Mouse (Mus musculus) MEL (cell line): Measurements from ENCODE around the gene Hemk1. TPM values are rescaled to one million over a fixed set of nuclear protein-coding genes. Genes with fewer than 3 reads are reported as not detected.
A peak's percentile ranks its signal among the peaks of the same experiment; 100 is the strongest.

ENCODE experiments used
- DNase-seq: peaks from one replicate; pipeline ENCODE4 v3.0.0; 2011; ENCODE audit warnings: low read depth, low spot score
- H3K27ac ChIP-seq: 2 replicates; pipeline ENCODE4 v1.5.1; 2012; ENCODE audit warnings: low read depth, mild to moderate bottlenecking, control low read depth, low read length, moderate library complexity; ENCODE audit not compliant: control insufficient read depth
- H3K27me3 ChIP-seq, 2 experiments: fragments of 150-350 bp in 1 of 2; sonication (generic) in 1 of 2; 2 replicates each; pipeline ENCODE4 v1.6.1; 2012; ENCODE audit warnings: low read length in 2 of 2, mild to moderate bottlenecking in 2 of 2, improper control_type of control experiment in 1 of 2, moderate library complexity in 1 of 2; ENCODE audit not compliant: insufficient read depth in 2 of 2, control insufficient read depth in 1 of 2
- H3K36me3 ChIP-seq, 2 experiments: 2 replicates each; pipeline ENCODE4 v1.6.1; 2012 to 2014; ENCODE audit warnings: low read length in 2 of 2, improper control_type of control experiment in 1 of 2, inconsistent platforms in 1 of 2, mild to moderate bottlenecking in 1 of 2; ENCODE audit not compliant: insufficient read depth in 2 of 2, control insufficient read depth in 1 of 2
- H3K4me1 ChIP-seq, 2 experiments: fragments of 150-350 bp in 1 of 2; sonication (generic) in 1 of 2; 2 replicates each; pipeline ENCODE4 v1.6.1; 2012; ENCODE audit warnings: low read length in 2 of 2, improper control_type of control experiment in 1 of 2, mild to moderate bottlenecking in 1 of 2; ENCODE audit not compliant: insufficient read depth in 2 of 2, control insufficient read depth in 1 of 2
- H3K4me3 ChIP-seq, 2 experiments: fragments of 150-350 bp in 1 of 2; sonication (generic) in 1 of 2; 2 replicates each; pipeline ENCODE4 v1.5.1; 2012; ENCODE audit warnings: low read depth in 2 of 2, low read length in 2 of 2, mild to moderate bottlenecking in 2 of 2, moderate library complexity in 2 of 2, control low read depth in 1 of 2, improper control_type of control experiment in 1 of 2; ENCODE audit not compliant: control insufficient read depth in 1 of 2, insufficient read depth in 1 of 2
- H3K79me2 ChIP-seq: 2 replicates; pipeline ENCODE4 v1.6.1; 2012; ENCODE audit warnings: mild to moderate bottlenecking, low read length, moderate library complexity; ENCODE audit not compliant: control insufficient read depth, poor library complexity, insufficient read depth
- H3K9ac ChIP-seq: 2 replicates; pipeline ENCODE4 v1.6.1; 2012; ENCODE audit warnings: low read depth, mild to moderate bottlenecking, control low read depth, low read length, moderate library complexity; ENCODE audit not compliant: control insufficient read depth, poor library complexity, severe bottlenecking
- H3K9me3 ChIP-seq: fragments of 150-350 bp; sonication (generic); replicated peaks from 2 replicates; pipeline ENCODE4 v1.6.1; 2012; ENCODE audit warnings: mild to moderate bottlenecking, low read length, improper control_type of control experiment, moderate library complexity; ENCODE audit not compliant: insufficient read depth
- CTCF ChIP-seq, 3 experiments: IDR thresholded peaks in 2 of 3; conservative IDR thresholded peaks in 1 of 3; 2 replicates each; pipeline ENCODE4 v1.5.1; 2011 to 2012; ENCODE audit warnings: low read length in 3 of 3, low read depth in 2 of 3, mild to moderate bottlenecking in 2 of 3, improper control_type of control experiment in 1 of 3, inconsistent platforms in 1 of 3, mixed read lengths in 1 of 3, moderate library complexity in 1 of 3; ENCODE audit not compliant: control insufficient read depth in 1 of 3, insufficient read depth in 1 of 3, poor library complexity in 1 of 3, severe bottlenecking in 1 of 3
- E2F4 ChIP-seq: IDR thresholded peaks from 2 replicates; pipeline ENCODE4 v1.6.1; 2011; ENCODE audit warnings: low read depth, low read length, improper control_type of control experiment, borderline replicate concordance
- EP300 ChIP-seq, 2 experiments: IDR thresholded peaks; 2 replicates each; pipeline ENCODE4 v1.6.1; 2011; ENCODE audit warnings: improper control_type of control experiment in 2 of 2, low read length in 2 of 2, low read depth in 1 of 2, mild to moderate bottlenecking in 1 of 2
- ETS1 ChIP-seq: IDR thresholded peaks from 2 replicates; pipeline ENCODE4 v1.6.1; 2012; ENCODE audit warnings: low read depth, mild to moderate bottlenecking, inconsistent platforms, low read length, improper control_type of control experiment, moderate library complexity
- GATA1 ChIP-seq: IDR thresholded peaks from 2 replicates; pipeline ENCODE4 v1.6.1; 2011; ENCODE audit warnings: low read depth, low read length, improper control_type of control experiment
- MXI1 ChIP-seq: IDR thresholded peaks from 2 replicates; pipeline ENCODE4 v1.6.1; 2011; ENCODE audit warnings: mild to moderate bottlenecking, low read depth, low read length, improper control_type of control experiment
- MYB ChIP-seq: IDR thresholded peaks from 2 replicates; pipeline ENCODE4 v1.6.1; 2011; ENCODE audit warnings: mild to moderate bottlenecking, low read depth, low read length, improper control_type of control experiment
- RAD21 ChIP-seq: IDR thresholded peaks from 2 replicates; pipeline ENCODE4 v1.6.1; 2011; ENCODE audit warnings: mild to moderate bottlenecking, low read depth, low read length, improper control_type of control experiment
- SIN3A ChIP-seq: IDR thresholded peaks from 2 replicates; pipeline ENCODE4 v1.6.1; 2012; ENCODE audit warnings: low read length, improper control_type of control experiment, inconsistent platforms
- SMC3 ChIP-seq: IDR thresholded peaks from 2 replicates; pipeline ENCODE4 v1.6.1; 2011; ENCODE audit warnings: low read depth, low read length, improper control_type of control experiment
- UBTF ChIP-seq: IDR thresholded peaks from 2 replicates; pipeline ENCODE4 v1.6.1; 2012; ENCODE audit warnings: low read depth, mild to moderate bottlenecking, inconsistent platforms, low read length, improper control_type of control experiment, moderate library complexity, borderline replicate concordance; ENCODE audit not compliant: insufficient read depth
- USF2 ChIP-seq, 2 experiments: IDR thresholded peaks; 2 replicates each; pipeline ENCODE4 v1.6.1; 2011 to 2012; ENCODE audit warnings: improper control_type of control experiment in 2 of 2, low read length in 2 of 2, borderline replicate concordance in 1 of 2, inconsistent platforms in 1 of 2, low read depth in 1 of 2, mild to moderate bottlenecking in 1 of 2; ENCODE audit not compliant: insufficient read depth in 1 of 2
- ZC3H11A ChIP-seq: IDR thresholded peaks from 2 replicates; pipeline ENCODE4 v1.6.1; 2012; ENCODE audit warnings: low read depth, mild to moderate bottlenecking, inconsistent platforms, low read length, improper control_type of control experiment
- ZKSCAN1 ChIP-seq: IDR thresholded peaks from 2 replicates; pipeline ENCODE4 v1.6.1; 2012; ENCODE audit warnings: low read depth, mild to moderate bottlenecking, inconsistent platforms, low read length, improper control_type of control experiment, moderate library complexity
- ZMIZ1 ChIP-seq: IDR thresholded peaks from 2 replicates; pipeline ENCODE4 v1.6.1; 2012; ENCODE audit warnings: low read depth, mild to moderate bottlenecking, inconsistent platforms, low read length, improper control_type of control experiment, moderate library complexity
- polyA plus RNA-seq, 2 experiments: library from polyadenylated mRNA; stranded (reverse) in 1 of 2; unstranded in 1 of 2; fragments of >175 nt in 1 of 2; fragments of >200 nt in 1 of 2; gene quantifications; 2 replicates each; pipeline versions ENCODE4 v1.2.1 to v1.2.4; 2012; ENCODE audit warnings: low replicate concordance in 2 of 2, low read depth in 1 of 2; ENCODE audit not compliant: insufficient read length in 2 of 2, insufficient read depth in 1 of 2, missing spikeins in 1 of 2
- total RNA-seq: library from RNA; depleted of rRNA; stranded (reverse); fragments of 300-350 nt; gene quantifications from 2 replicates; pipeline ENCODE4 v1.2.3, GENCODE M21; 2012

Hemk1 gene
- total and polyA plus RNA-seq, 3 experiments = 7.5 to 11.8 TPM; not detected in 1

- Histone ChIP-seq H3K27me3 (no peaks in the 10 kb centered on the region; a peak in 2 of 4 replicates), H3K4me1 (peaks cover 0 to 26% of the 10 kb centered on the region in 2 experiments; a peak in 3 of 4 replicates), H3K27ac (no peak overlapping the region), H3K9me3 (no peaks in the 10 kb centered on the region), H3K79me2 (no peaks in the 10 kb centered on the region), H3K9ac (no peak overlapping the region), H3K4me3 (no peak overlapping the region), H3K36me3 (peaks cover 0 to 14% of the 10 kb centered on the region in 2 experiments; a peak in 2 of 4 replicates)
- DNase-seq = no peak
- TF ChIP-seq ETS1 (no peak), ZMIZ1 (no peak), SIN3A (no peak), EP300 (IDR thresholded peaks at IDR 0.05; ENCODE audit: low read depth in 1 of 2, low read length in 2 of 2) (no peak), UBTF (no peak), MYB (no peak), ZC3H11A (no peak)
Measured at GRCm38 (mm10) chr9:107368302-107368701, 30.2 kb upstream of the Hemk1 start.

- H3K27ac ChIP-seq = no peak overlapping the region
- H3K9ac ChIP-seq = no peak overlapping the region
- H3K4me3 ChIP-seq = peak overlapping the region in 1 of 2 experiments; percentile 15; a peak in 1 of 4 replicates
- no peaks in the 10 kb centered on the region for H3K9me3 ChIP-seq
- DNase-seq = peak; percentile 68
- H3K36me3 ChIP-seq = peaks cover 0 to 14% of the 10 kb centered on the region in 2 experiments; a peak in 2 of 4 replicates
- H3K4me1 ChIP-seq = peaks cover 0 to 26% of the 10 kb centered on the region in 2 experiments; a peak in 3 of 4 replicates
- TF ChIP-seq USF2 (IDR thresholded peaks at IDR 0.05; ENCODE audit: borderline replicate concordance in 1 of 2, insufficient read depth in 1 of 2, low read depth in 1 of 2, low read length in 2 of 2) (no peak), CTCF (IDR thresholded peaks at IDR 0.05 in 2 of 3, conservative IDR thresholded peaks at IDR 0.05 in 1 of 3; ENCODE audit: control insufficient read depth in 1 of 3, insufficient read depth in 1 of 3, low read depth in 2 of 3, low read length in 3 of 3, poor library complexity in 1 of 3, severe bottlenecking in 1 of 3) (peak; percentile 68 to 84 (median 76)), ZKSCAN1 (no peak), SIN3A (no peak), E2F4 (no peak), MYB (no peak), ETS1 (no peak), ZC3H11A (peak; percentile 56), SMC3 (peak; percentile 89), MXI1 (no peak), RAD21 (peak; percentile 71), GATA1 (no peak)
- H3K27me3 ChIP-seq = no peaks in the 10 kb centered on the region; a peak in 2 of 4 replicates
- no peaks in the 10 kb centered on the region for H3K79me2 ChIP-seq
Measured at GRCm38 (mm10) chr9:107366644-107367043, 28.5 kb upstream of the Hemk1 start.
